Mouse (Mus musculus): ENCODE results near the gene Tulp4.

The Tulp4 gene

GRCm38 (mm10) chr17:6118861-6119260, 12.6 kb downstream of the Tulp4 start:
- DNase-seq (ENCODE audit: extremely low spot score, low spot score), result no peak

GRCm38 (mm10) chr17:6123776-6124175, 17.5 kb downstream of the Tulp4 start:
- no peak for DNase-seq (ENCODE audit: extremely low spot score, low spot score)

GRCm38 (mm10) chr17:6125441-6125840, 19.2 kb downstream of the Tulp4 start:
- DNase-seq (ENCODE audit: extremely low spot score, low spot score), result no peak

GRCm38 (mm10) chr17:6128039-6128438, 21.8 kb downstream of the Tulp4 start:
- DNase-seq (ENCODE audit: extremely low spot score, low spot score), result no peak

GRCm38 (mm10) chr17:6129361-6129760, 23.1 kb downstream of the Tulp4 start:
- DNase-seq (ENCODE audit: extremely low spot score, low spot score), result no peak

- no peak for DNase-seq (ENCODE audit: extremely low spot score, low spot score)
Observed at GRCm38 (mm10) chr17:6131083-6131482, 24.8 kb downstream of the Tulp4 start.

- no peak for DNase-seq (ENCODE audit: extremely low spot score, low spot score)
Observed at GRCm38 (mm10) chr17:6140875-6141274, 34.6 kb downstream of the Tulp4 start.

GRCm38 (mm10) chr17:6141344-6141743, 35.1 kb downstream of the Tulp4 start:
- no peak for DNase-seq (ENCODE audit: extremely low spot score, low spot score)

GRCm38 (mm10) chr17:6145244-6145643, 39.0 kb downstream of the Tulp4 start:
- no peak for DNase-seq (ENCODE audit: extremely low spot score, low spot score)

- DNase-seq (ENCODE audit: extremely low spot score, low spot score), result no peak
Observed at GRCm38 (mm10) chr17:6152941-6153340, 46.7 kb downstream of the Tulp4 start.

GRCm38 (mm10) chr17:6153581-6153980, 47.3 kb downstream of the Tulp4 start:
- DNase-seq (ENCODE audit: extremely low spot score, low spot score), result no peak

- no peak for DNase-seq (ENCODE audit: extremely low spot score, low spot score)
Observed at GRCm38 (mm10) chr17:6154366-6154765, 48.1 kb downstream of the Tulp4 start.

- no peak for DNase-seq (ENCODE audit: extremely low spot score, low spot score)
Observed at GRCm38 (mm10) chr17:6160495-6160894, 54.3 kb downstream of the Tulp4 start.

GRCm38 (mm10) chr17:6161916-6162315, 55.7 kb downstream of the Tulp4 start:
- no peak for DNase-seq (ENCODE audit: extremely low spot score, low spot score)

GRCm38 (mm10) chr17:6162761-6163160, 56.5 kb downstream of the Tulp4 start:
- DNase-seq (ENCODE audit: extremely low spot score, low spot score), result no peak

- no peak for DNase-seq (ENCODE audit: extremely low spot score, low spot score)
Observed at GRCm38 (mm10) chr17:6164911-6165310, 58.7 kb downstream of the Tulp4 start.

- no peak for DNase-seq (ENCODE audit: extremely low spot score, low spot score)
Observed at GRCm38 (mm10) chr17:6172440-6172839, 66.2 kb downstream of the Tulp4 start.

GRCm38 (mm10) chr17:6172926-6173690, 66.9 kb downstream of the Tulp4 start:
- no peak for DNase-seq (ENCODE audit: extremely low spot score, low spot score)

GRCm38 (mm10) chr17:6174574-6174973, 68.3 kb downstream of the Tulp4 start:
- DNase-seq (ENCODE audit: extremely low spot score, low spot score), result no peak

- DNase-seq (ENCODE audit: extremely low spot score, low spot score), result no peak
Observed at GRCm38 (mm10) chr17:6178564-6179267, 72.5 kb downstream of the Tulp4 start.

GRCm38 (mm10) chr17:6179389-6179788, 73.2 kb downstream of the Tulp4 start:
- no peak for DNase-seq (ENCODE audit: extremely low spot score, low spot score)

- DNase-seq (ENCODE audit: extremely low spot score, low spot score), result no peak
Observed at GRCm38 (mm10) chr17:6180421-6180820, 74.2 kb downstream of the Tulp4 start.

GRCm38 (mm10) chr17:6182715-6183114, 76.5 kb downstream of the Tulp4 start:
- DNase-seq (ENCODE audit: extremely low spot score, low spot score), result no peak
